Mouse (Mus musculus) adrenal gland, postnatal 4 days (tissue): ENCODE results near the gene Osm. TPM values are rescaled to one million over a fixed set of nuclear protein-coding genes. Genes with fewer than 3 reads are reported as not detected.

Experiments used
- DNase-seq, 2 experiments: peaks; one replicate each; pipeline ENCODE4 v3.0.0; 2021 to 2022; ENCODE audit warnings: low spot score in 2 of 2, mixed read lengths in 2 of 2
- total RNA-seq, 2 experiments: library from RNA; stranded (reverse); gene quantifications; 2 replicates each; pipeline ENCODE4 v1.2.3; 2021

Osm gene
- total RNA-seq, 2 experiments from 2014 or later = 0.11 to 0.23 TPM

GRCm38 (mm10) chr11:4267202-4267578 is 31.0 kb downstream of the Osm start:
- DNase-seq = no peak

- no peak for DNase-seq
Observed at GRCm38 (mm10) chr11:4268500-4268899, 32.3 kb downstream of the Osm start.

GRCm38 (mm10) chr11:4270744-4271459 is 34.7 kb downstream of the Osm start:
- DNase-seq = no peak

- no peak for DNase-seq
Observed at GRCm38 (mm10) chr11:4271544-4271943, 35.3 kb downstream of the Osm start.

- DNase-seq = no peak
Observed at GRCm38 (mm10) chr11:4276411-4276861, 40.2 kb downstream of the Osm start.

- DNase-seq = no peak
Observed at GRCm38 (mm10) chr11:4279909-4280308, 43.7 kb downstream of the Osm start.

GRCm38 (mm10) chr11:4281852-4282251 is 45.6 kb downstream of the Osm start:
- DNase-seq = no peak

GRCm38 (mm10) chr11:4283627-4284026 is 47.4 kb downstream of the Osm start:
- no peak for DNase-seq

- DNase-seq = no peak
Observed at GRCm38 (mm10) chr11:4289280-4289679, 53.1 kb downstream of the Osm start.

Other genes starting within 250 kb of the Osm start
- 1 to 10 TPM; 2.4 to 5.0 TPM for gene Sec14l4, start 205.0 kb upstream of the Osm start, total RNA-seq
- under 1 TPM; 0.51 to 0.59 TPM for gene Sec14l3, start 171.6 kb upstream of the Osm start, total RNA-seq
- gene Mtfp1, start 141.0 kb upstream of the Osm start, total RNA-seq = 10 to 100 TPM; 17.3 to 17.7 TPM
- gene Sec14l2, start 113.0 kb upstream of the Osm start, total RNA-seq = 10 to 100 TPM in 1 of 2 experiments, 1 to 10 TPM in 1; 4.4 to 15.0 TPM
- gene Rnf215, start 101.2 kb upstream of the Osm start, total RNA-seq = 10 to 100 TPM; 32.0 to 34.8 TPM
- 10 to 100 TPM; 13.8 to 18.6 TPM for gene Ccdc157, start 76.1 kb upstream of the Osm start, total RNA-seq
- gene Sf3a1, start 76.1 kb upstream of the Osm start, total RNA-seq = 10 to 100 TPM; 70.4 to 71.6 TPM
- gene Tbc1d10a, start 49.6 kb upstream of the Osm start, total RNA-seq = 10 to 100 TPM; 19.0 to 19.9 TPM
- 1 to 10 TPM; 6.3 to 6.6 TPM for gene Castor1, start 18.2 kb upstream of the Osm start, total RNA-seq
- under 1 TPM; 0.76 to 0.99 TPM for gene Lif, start 21.1 kb downstream of the Osm start, total RNA-seq
- gene Hormad2, start 204.7 kb downstream of the Osm start, total RNA-seq = 1 to 10 TPM; 4.3 TPM